Mouse (Mus musculus): ENCODE results near the gene Raet1e. TPM values are rescaled to one million over a fixed set of nuclear protein-coding genes. Genes with fewer than 3 reads are reported as not detected.
"Not testable (repeated sequence)": the region's sequence is repeated elsewhere in the genome, so short reads cannot be mapped to it uniquely, and the experiment has no call there.

Gene Raet1e
- not detected in 2 replicates for total RNA-seq (2012; rRNA removed)
- not detected for polyA plus RNA-seq (2012; ENCODE audit: insufficient read depth in 1 of 2, insufficient read length in 2 of 2, low read depth in 1 of 2, low replicate concordance in 2 of 2, missing spikeins in 1 of 2)

- not testable (repeated sequence) for H3K27ac ChIP-seq (ENCODE audit: control insufficient read depth, low read depth, low read length); H3K9me3 ChIP-seq (replicated peaks; ENCODE audit: insufficient read depth, low read length); H3K79me2 ChIP-seq (ENCODE audit: control insufficient read depth, insufficient read depth, low read length, poor library complexity); H3K36me3 ChIP-seq (ENCODE audit: control insufficient read depth in 1 of 2, insufficient read depth in 2 of 2, low read length in 2 of 2); H3K4me1 ChIP-seq (ENCODE audit: control insufficient read depth in 1 of 2, insufficient read depth in 2 of 2, low read length in 2 of 2); H3K27me3 ChIP-seq (ENCODE audit: control insufficient read depth in 1 of 2, insufficient read depth in 2 of 2, low read length in 2 of 2); H3K4me3 ChIP-seq (ENCODE audit: control insufficient read depth in 1 of 2, insufficient read depth in 1 of 2, low read depth in 2 of 2, low read length in 2 of 2); DNase-seq (ENCODE audit: low read depth, low spot score); H3K9ac ChIP-seq (ENCODE audit: control insufficient read depth, low read depth, low read length, poor library complexity, severe bottlenecking)
Measured at GRCm38 (mm10) chr10:22158310-22158999, at the start of gene Raet1e, which contains the start of gene H60b. Gene Raet1e (plus strand): TSS chr10:22158569. Gene H60b (plus strand): TSS chr10:22158586.

GRCm38 (mm10) chr10:22140665-22141280, 17.6 kb upstream of the Raet1e start:
- Histone ChIP-seq H3K4me3 (ENCODE audit: control insufficient read depth in 1 of 2, insufficient read depth in 1 of 2, low read depth in 2 of 2, low read length in 2 of 2) (no peak overlapping the region), H3K9ac (ENCODE audit: control insufficient read depth, low read depth, low read length, poor library complexity, severe bottlenecking) (no peak overlapping the region), H3K27me3 (ENCODE audit: control insufficient read depth in 1 of 2, insufficient read depth in 2 of 2, low read length in 2 of 2) (peaks cover 0 to 2% of the 10 kb centered on the region in 2 experiments; a peak in 1 of 4 replicates), H3K36me3 (ENCODE audit: control insufficient read depth in 1 of 2, insufficient read depth in 2 of 2, low read length in 2 of 2) (no peaks in the 10 kb centered on the region), H3K79me2 (ENCODE audit: control insufficient read depth, insufficient read depth, low read length, poor library complexity) (no peaks in the 10 kb centered on the region), H3K27ac (ENCODE audit: control insufficient read depth, low read depth, low read length) (no peak overlapping the region), H3K4me1 (ENCODE audit: control insufficient read depth in 1 of 2, insufficient read depth in 2 of 2, low read length in 2 of 2) (no peaks in the 10 kb centered on the region), H3K9me3 (replicated peaks; ENCODE audit: insufficient read depth, low read length) (no peaks in the 10 kb centered on the region)
- peak; percentile 9 for DNase-seq (ENCODE audit: low read depth, low spot score)
- TF ChIP-seq CTCF (IDR thresholded peaks at IDR 0.05 in 2 of 3, conservative IDR thresholded peaks at IDR 0.05 in 1 of 3; ENCODE audit: control insufficient read depth in 1 of 3, insufficient read depth in 1 of 3, low read depth in 2 of 3, low read length in 3 of 3, poor library complexity in 1 of 3, severe bottlenecking in 1 of 3) = peak in 2 of 3 experiments; percentile 51 to 54; a peak in 4 of 6 replicates
- TF ChIP-seq TAL1 (IDR thresholded peaks at IDR 0.05; ENCODE audit: low read length) = no peak
- TF ChIP-seq TBP (IDR thresholded peaks at IDR 0.05; ENCODE audit: low read depth, low read length) = no peak
- peak; percentile 62 for TF ChIP-seq SMC3 (IDR thresholded peaks at IDR 0.05; ENCODE audit: low read depth, low read length)
- no peak for TF ChIP-seq NELFE (IDR thresholded peaks at IDR 0.05; ENCODE audit: low read depth, low read length)
- TF ChIP-seq MYC (IDR thresholded peaks at IDR 0.05; ENCODE audit: low read depth, low read length) = no peak
- TF ChIP-seq RAD21 (IDR thresholded peaks at IDR 0.05; ENCODE audit: low read depth, low read length) = peak; percentile 19

- H3K36me3 ChIP-seq (ENCODE audit: control insufficient read depth in 1 of 2, insufficient read depth in 2 of 2, low read length in 2 of 2); H3K4me3 ChIP-seq (ENCODE audit: control insufficient read depth in 1 of 2, insufficient read depth in 1 of 2, low read depth in 2 of 2, low read length in 2 of 2); H3K4me1 ChIP-seq (ENCODE audit: control insufficient read depth in 1 of 2, insufficient read depth in 2 of 2, low read length in 2 of 2); H3K9ac ChIP-seq (ENCODE audit: control insufficient read depth, low read depth, low read length, poor library complexity, severe bottlenecking); H3K9me3 ChIP-seq (replicated peaks; ENCODE audit: insufficient read depth, low read length); H3K79me2 ChIP-seq (ENCODE audit: control insufficient read depth, insufficient read depth, low read length, poor library complexity); H3K27me3 ChIP-seq (ENCODE audit: control insufficient read depth in 1 of 2, insufficient read depth in 2 of 2, low read length in 2 of 2); H3K27ac ChIP-seq (ENCODE audit: control insufficient read depth, low read depth, low read length): not testable (repeated sequence)
- DNase-seq (ENCODE audit: low read depth, low spot score) = peak; percentile 95
Measured at GRCm38 (mm10) chr10:22142194-22142593, 16.2 kb upstream of the Raet1e start.

GRCm38 (mm10) chr10:22142926-22143325, 15.4 kb upstream of the Raet1e start:
- Histone ChIP-seq H3K27me3 (ENCODE audit: control insufficient read depth in 1 of 2, insufficient read depth in 2 of 2, low read length in 2 of 2) (no peaks in the 10 kb centered on the region), H3K9me3 (replicated peaks; ENCODE audit: insufficient read depth, low read length) (no peaks in the 10 kb centered on the region), H3K4me1 (ENCODE audit: control insufficient read depth in 1 of 2, insufficient read depth in 2 of 2, low read length in 2 of 2) (no peaks in the 10 kb centered on the region), H3K79me2 (ENCODE audit: control insufficient read depth, insufficient read depth, low read length, poor library complexity) (no peaks in the 10 kb centered on the region), H3K4me3 (ENCODE audit: control insufficient read depth in 1 of 2, insufficient read depth in 1 of 2, low read depth in 2 of 2, low read length in 2 of 2) (no peak overlapping the region), H3K36me3 (ENCODE audit: control insufficient read depth in 1 of 2, insufficient read depth in 2 of 2, low read length in 2 of 2) (no peaks in the 10 kb centered on the region), H3K9ac (ENCODE audit: control insufficient read depth, low read depth, low read length, poor library complexity, severe bottlenecking) (no peak overlapping the region), H3K27ac (ENCODE audit: control insufficient read depth, low read depth, low read length) (no peak overlapping the region)
- no peak for DNase-seq (ENCODE audit: low read depth, low spot score)
- TF ChIP-seq JUND (IDR thresholded peaks at IDR 0.05; ENCODE audit: low read depth, low read length) (no peak), MXI1 (IDR thresholded peaks at IDR 0.05; ENCODE audit: low read depth, low read length) (no peak), RCOR1 (IDR thresholded peaks at IDR 0.05; ENCODE audit: low read depth, low read length) (no peak), CHD1 (IDR thresholded peaks at IDR 0.05; ENCODE audit: low read depth, low read length) (no peak)

All from MEL (cell line).